Mouse (Mus musculus) midbrain, embryonic 11.5 days (tissue): ENCODE measurements around the gene Tns3. TPM values are rescaled to one million over a fixed set of nuclear protein-coding genes. Genes with fewer than 3 reads are reported as not detected.

Experiments
- ATAC-seq: fragments of 200-750 bp; cut with Nextera tagmentation; 2 replicates; pipeline ENCODE4 v1.8.0; 2017; ENCODE audit warnings: moderate TSS enrichment, moderate library complexity; ENCODE audit not compliant: low FRiP score
- DNase-seq: peaks from one replicate; pipeline ENCODE4 v3.0.0; 2015; ENCODE audit warnings: low spot score; ENCODE audit errors: missing footprints
- H3K27ac ChIP-seq: fragments of 300-500 bp; sonication (generic); 2 replicates; pipeline ENCODE4 v1.5.1; 2014; ENCODE audit warnings: low read depth, low read length
- H3K27me3 ChIP-seq: fragments of 300-500 bp; sonication (generic); 2 replicates; pipeline ENCODE4 v1.6.1; 2014; ENCODE audit warnings: mild to moderate bottlenecking, low read length, moderate library complexity, mixed read lengths; ENCODE audit not compliant: control insufficient read depth, insufficient read depth
- H3K36me3 ChIP-seq: fragments of 300-500 bp; sonication (generic); 2 replicates; pipeline ENCODE4 v1.6.1; 2014; ENCODE audit warnings: mild to moderate bottlenecking, low read length, moderate library complexity, mixed read lengths; ENCODE audit not compliant: control insufficient read depth, insufficient read depth
- H3K4me1 ChIP-seq: fragments of 300-500 bp; sonication (generic); 2 replicates; pipeline ENCODE4 v1.6.1; 2014; ENCODE audit warnings: low read length; ENCODE audit not compliant: control insufficient read depth, insufficient read depth
- H3K4me2 ChIP-seq: fragments of 300-500 bp; sonication (generic); 2 replicates; pipeline ENCODE4 v1.6.1; 2014; ENCODE audit warnings: mild to moderate bottlenecking, moderate library complexity
- H3K4me3 ChIP-seq: fragments of 300-500 bp; sonication (generic); 2 replicates; pipeline ENCODE4 v1.5.1; 2014; ENCODE audit warnings: low read depth, low read length
- H3K9ac ChIP-seq: fragments of 300-500 bp; sonication (generic); 2 replicates; pipeline ENCODE4 v1.6.1; 2014; ENCODE audit warnings: low read length
- H3K9me3 ChIP-seq: fragments of 300-500 bp; sonication (generic); 2 replicates; pipeline ENCODE4 v1.6.1; 2016; ENCODE audit warnings: low read length; ENCODE audit not compliant: control insufficient read depth
- WGBS: fragments of 180-500 bp; shearing (Covaris S2); extraction: QIAGEN DNeasy Blood & Tissue Kit; methylation state at CpG from one replicate; pipeline ENCODE4 v1.1.7; 2014; 5-methylcytosine and 5-hydroxymethylcytosine counted together
- polyA plus RNA-seq: library from polyadenylated mRNA; unstranded; fragments of >200 nt; fragmentation: Nextera tagmentation; extraction: Ambion mirVana; gene quantifications from 2 replicates; pipeline ENCODE4 v1.2.1, GENCODE M21; 2014

Gene Tns3
- polyA plus RNA-seq, 1 experiment from 2014 or later, result 5.0 TPM

DNA sequence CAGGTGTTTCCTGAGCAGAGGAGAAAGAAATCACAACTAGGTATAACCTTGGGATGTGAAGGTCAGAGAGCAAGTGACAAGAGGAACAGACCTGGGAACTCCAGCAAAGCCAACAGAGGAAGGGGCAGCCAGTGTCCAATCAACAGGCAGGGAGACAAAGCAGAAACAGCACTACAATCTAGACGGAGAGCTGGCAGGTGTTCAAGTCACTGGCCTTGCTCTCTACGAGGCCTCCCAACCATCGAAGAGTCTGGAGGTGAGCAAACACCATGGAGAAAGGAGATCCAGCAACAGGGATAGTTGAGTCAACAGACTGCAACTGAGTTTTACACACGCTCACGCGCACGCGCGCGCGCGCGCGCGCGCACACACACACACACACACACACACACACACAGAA lies 24.6 kb downstream of the Tns3 start:
- H3K27ac ChIP-seq, result no peak overlapping the region
- ATAC-seq (no peak), DNase-seq (no peak)
- H3K4me3 ChIP-seq, result no peak overlapping the region
- no peak overlapping the region for H3K4me2 ChIP-seq
- no peaks in the 10 kb centered on the region for H3K36me3 ChIP-seq
- no peaks in the 10 kb centered on the region for H3K27me3 ChIP-seq
- WGBS, result 95% methylated on average over 16 of the region's 16 CpGs
- no peaks in the 10 kb centered on the region for H3K9me3 ChIP-seq
- H3K4me1 ChIP-seq, result no peaks in the 10 kb centered on the region
- no peak overlapping the region for H3K9ac ChIP-seq

DNA sequence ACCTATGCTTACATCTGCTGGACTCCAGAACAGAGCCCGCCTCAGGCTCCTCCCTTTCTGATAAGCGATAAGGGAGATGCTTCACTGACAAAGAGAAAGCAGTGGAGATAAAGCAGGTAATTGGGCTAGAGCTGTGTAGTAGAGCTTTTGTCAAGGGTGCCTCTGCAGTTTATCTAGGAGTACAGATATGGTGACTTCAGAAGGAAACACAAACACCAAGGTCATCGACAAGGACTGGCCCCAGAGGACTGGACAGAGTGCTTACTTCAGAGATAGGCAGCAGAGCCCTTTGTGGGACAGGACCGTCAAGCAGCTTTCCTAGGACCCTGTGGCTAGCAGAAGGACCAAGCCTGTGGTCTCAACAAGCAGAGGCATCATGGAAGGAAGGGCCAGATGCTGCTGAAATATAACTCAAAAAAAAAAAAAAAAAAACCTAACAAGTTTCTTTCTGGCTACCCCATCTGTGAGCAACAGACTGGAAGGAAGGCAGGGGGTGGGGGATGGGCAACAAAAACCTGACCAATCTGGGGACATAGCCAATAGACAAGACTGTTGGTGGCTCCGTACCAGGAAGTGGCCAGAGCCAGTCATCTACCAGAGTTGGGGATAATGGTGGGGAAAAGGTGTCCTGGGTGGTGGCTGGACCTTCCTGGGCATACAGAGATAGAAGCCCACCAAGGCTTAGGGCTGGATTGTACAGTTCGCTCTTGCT lies 25.2 kb downstream of the Tns3 start:
- no peaks in the 10 kb centered on the region for H3K36me3 ChIP-seq
- no peak overlapping the region for H3K27ac ChIP-seq
- H3K4me3 ChIP-seq, result no peak overlapping the region
- no peak overlapping the region for H3K9ac ChIP-seq
- DNase-seq (no peak), ATAC-seq (no peak)
- no peak overlapping the region for H3K4me2 ChIP-seq
- whole genome bisulfite sequencing, result 90% methylated on average over 6 of the region's 6 CpGs
- no peaks in the 10 kb centered on the region for H3K4me1 ChIP-seq
- H3K9me3 ChIP-seq, result no peaks in the 10 kb centered on the region
- H3K27me3 ChIP-seq, result no peaks in the 10 kb centered on the region

DNA sequence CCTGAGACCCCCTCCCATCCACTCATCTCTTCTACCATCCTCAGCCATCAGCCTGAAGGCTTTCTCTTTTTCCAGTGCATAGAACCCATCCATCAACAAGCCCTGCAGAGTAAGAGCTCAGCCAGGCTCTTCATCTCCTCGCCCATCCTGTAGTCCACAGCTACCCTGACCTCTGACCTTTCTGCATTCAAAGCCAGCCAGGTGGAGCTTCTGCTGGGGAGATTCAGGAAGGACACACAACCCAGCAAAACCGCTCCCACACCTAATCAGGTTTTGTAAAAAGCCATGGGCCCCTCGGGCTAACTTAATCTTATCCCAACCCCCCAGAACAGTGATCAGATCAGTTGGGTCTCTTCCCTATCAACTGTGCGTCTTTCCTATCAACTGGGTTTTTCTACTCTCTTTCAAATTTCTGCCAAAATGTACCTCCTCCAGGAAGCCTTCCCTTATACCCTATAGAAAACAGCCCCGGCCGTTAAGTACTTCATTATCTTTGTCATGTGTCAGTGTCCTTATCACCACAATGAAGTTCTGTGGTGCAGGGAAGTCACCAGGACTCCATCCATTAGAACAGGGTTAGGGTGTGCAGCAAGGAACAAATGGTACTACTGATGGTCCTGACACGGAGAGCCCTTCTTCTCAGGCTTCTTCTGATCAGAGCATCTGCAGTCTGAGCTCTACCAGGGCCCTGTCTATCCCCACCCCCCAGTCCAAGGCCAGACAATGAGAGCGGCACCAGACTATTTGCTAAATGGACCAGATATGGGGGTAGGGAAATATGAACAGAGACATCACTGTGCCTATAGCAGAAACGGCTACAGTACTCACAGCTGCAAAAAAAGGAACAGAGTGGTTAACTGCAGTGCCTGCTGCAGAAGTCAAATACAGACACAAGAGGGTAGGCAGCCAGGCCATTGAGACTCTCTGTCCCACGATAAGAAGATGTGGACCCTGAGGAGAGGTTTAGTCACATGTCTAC lies 26.6 kb downstream of the Tns3 start:
- Histone ChIP-seq H3K27me3 (no peaks in the 10 kb centered on the region), H3K4me1 (no peaks in the 10 kb centered on the region), H3K27ac (no peak overlapping the region), H3K4me3 (no peak overlapping the region), H3K4me2 (no peak overlapping the region), H3K36me3 (no peaks in the 10 kb centered on the region), H3K9ac (no peak overlapping the region), H3K9me3 (no peaks in the 10 kb centered on the region)
- no peak for ATAC-seq
- WGBS, result 77% methylated on average over 10 of the region's 10 CpGs
- DNase-seq, result no peak

DNA sequence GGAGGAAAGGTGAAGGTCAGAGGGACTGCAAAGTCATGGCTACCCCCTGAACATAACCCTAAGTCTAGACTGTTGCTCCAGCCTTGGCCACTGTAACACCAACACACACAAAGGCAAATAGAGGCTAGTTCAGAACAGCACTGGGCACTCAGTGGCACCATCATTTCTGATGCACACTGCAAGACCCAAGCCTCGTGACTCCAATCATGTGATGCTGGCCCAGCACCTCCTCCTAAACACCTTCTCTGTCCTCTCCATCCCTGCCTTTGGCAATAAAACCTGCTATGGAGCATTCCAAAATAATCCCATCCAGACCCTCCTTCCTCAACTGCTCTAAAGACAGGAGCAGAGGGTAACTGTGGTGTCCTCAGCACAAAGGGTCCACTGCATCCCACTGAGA lies 27.7 kb downstream of the Tns3 start:
- 84% methylated on average over 1 of the region's 1 CpGs for WGBS
- Histone ChIP-seq H3K4me1 (no peaks in the 10 kb centered on the region), H3K9me3 (no peaks in the 10 kb centered on the region), H3K27ac (no peak overlapping the region), H3K36me3 (no peaks in the 10 kb centered on the region), H3K4me3 (no peak overlapping the region), H3K27me3 (no peaks in the 10 kb centered on the region), H3K4me2 (no peak overlapping the region), H3K9ac (no peak overlapping the region)
- ATAC-seq, result no peak
- no peak for DNase-seq

DNA sequence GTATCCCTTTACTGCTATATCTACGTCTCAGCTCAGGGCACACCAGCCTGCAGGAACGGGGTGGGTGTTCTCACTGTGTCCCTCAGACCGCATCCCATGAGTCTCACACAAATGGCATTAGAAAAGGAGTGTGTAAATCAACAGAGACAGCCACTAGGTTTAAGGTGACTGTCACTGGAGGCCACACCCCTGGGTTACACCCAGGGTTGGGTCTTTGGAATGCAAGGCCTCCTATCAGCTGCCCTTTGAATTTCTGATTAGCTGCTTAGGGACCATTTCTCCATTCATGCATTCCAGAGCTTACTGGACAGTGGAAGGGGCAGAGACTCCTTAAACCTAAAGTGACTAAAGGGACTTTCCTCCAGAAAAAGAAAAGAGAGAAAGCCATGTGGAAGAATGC lies 28.6 kb downstream of the Tns3 start:
- Histone ChIP-seq H3K4me2 (no peak overlapping the region), H3K9ac (no peak overlapping the region), H3K4me1 (no peaks in the 10 kb centered on the region), H3K4me3 (no peak overlapping the region), H3K36me3 (no peaks in the 10 kb centered on the region), H3K27me3 (no peaks in the 10 kb centered on the region), H3K9me3 (no peaks in the 10 kb centered on the region), H3K27ac (no peak overlapping the region)
- DNase-seq (no peak), ATAC-seq (no peak)
- WGBS, result 78% methylated on average over 3 of the region's 3 CpGs

DNA sequence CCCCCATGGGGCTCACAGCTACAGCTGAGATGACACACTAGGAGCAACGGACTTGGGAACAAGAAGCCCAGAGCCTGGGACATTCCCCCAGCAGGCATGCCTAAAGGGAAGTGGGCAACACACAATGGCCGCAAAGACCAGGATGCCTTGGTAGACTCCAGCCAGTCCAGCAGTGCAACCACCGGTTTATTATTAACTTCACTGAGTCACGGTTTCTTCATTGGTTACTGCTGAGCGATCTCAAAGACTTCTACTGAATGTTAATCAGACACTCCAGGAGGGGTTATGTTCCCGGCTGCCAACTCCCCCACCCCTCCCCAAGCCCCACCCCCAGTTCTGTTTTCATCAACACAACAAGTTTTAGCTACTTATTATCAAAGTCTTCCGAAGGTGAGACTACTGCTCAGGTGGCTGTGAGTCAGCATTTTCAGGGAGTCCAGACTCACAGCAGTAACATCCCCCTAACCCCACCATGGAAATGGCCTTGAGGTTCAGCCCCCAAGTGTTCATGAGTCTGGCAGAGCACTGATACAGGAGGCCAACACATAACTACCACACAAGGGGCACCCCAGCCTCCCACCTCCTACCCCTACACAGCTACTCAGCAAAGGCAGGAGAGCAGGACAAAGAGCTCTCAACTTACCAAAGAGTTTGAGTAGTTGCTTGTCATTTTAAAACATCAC lies 29.5 kb downstream of the Tns3 start:
- no peak overlapping the region for H3K4me3 ChIP-seq
- no peaks in the 10 kb centered on the region for H3K9me3 ChIP-seq
- H3K9ac ChIP-seq, result no peak overlapping the region
- 76% methylated on average over 7 of the region's 7 CpGs for WGBS
- ATAC-seq (no peak), DNase-seq (no peak)
- H3K27me3 ChIP-seq, result no peaks in the 10 kb centered on the region
- H3K4me2 ChIP-seq, result no peak overlapping the region
- H3K4me1 ChIP-seq, result no peaks in the 10 kb centered on the region
- H3K27ac ChIP-seq, result no peak overlapping the region
- no peaks in the 10 kb centered on the region for H3K36me3 ChIP-seq

DNA sequence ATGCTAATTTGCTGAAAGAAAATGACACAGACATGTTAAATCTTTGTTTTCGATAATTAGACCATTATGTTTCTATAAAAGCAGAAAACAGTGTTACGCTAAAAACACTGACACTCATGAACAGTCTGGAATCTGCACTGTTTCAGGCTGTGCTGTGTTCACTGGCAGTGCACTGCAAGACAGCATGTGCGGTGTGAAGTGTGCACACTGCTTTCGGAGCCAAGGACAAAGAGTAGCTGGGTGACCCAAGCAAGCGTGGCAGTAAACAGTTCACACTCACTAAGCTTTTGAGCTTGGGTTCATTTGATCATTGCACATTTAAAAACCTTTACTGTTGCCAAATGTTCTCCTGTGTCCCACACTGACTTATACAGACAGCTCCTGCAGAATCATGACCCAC lies 32.2 kb downstream of the Tns3 start:
- no peak overlapping the region for H3K4me3 ChIP-seq
- DNase-seq (no peak), ATAC-seq (no peak)
- 92% methylated on average over 5 of the region's 5 CpGs for WGBS
- H3K4me1 ChIP-seq, result no peaks in the 10 kb centered on the region; the same call in 1 of the 2 replicates
- H3K9ac ChIP-seq, result no peak overlapping the region
- H3K36me3 ChIP-seq, result no peaks in the 10 kb centered on the region
- no peak overlapping the region for H3K27ac ChIP-seq
- no peaks in the 10 kb centered on the region for H3K27me3 ChIP-seq
- H3K9me3 ChIP-seq, result no peaks in the 10 kb centered on the region
- H3K4me2 ChIP-seq, result no peak overlapping the region

DNA sequence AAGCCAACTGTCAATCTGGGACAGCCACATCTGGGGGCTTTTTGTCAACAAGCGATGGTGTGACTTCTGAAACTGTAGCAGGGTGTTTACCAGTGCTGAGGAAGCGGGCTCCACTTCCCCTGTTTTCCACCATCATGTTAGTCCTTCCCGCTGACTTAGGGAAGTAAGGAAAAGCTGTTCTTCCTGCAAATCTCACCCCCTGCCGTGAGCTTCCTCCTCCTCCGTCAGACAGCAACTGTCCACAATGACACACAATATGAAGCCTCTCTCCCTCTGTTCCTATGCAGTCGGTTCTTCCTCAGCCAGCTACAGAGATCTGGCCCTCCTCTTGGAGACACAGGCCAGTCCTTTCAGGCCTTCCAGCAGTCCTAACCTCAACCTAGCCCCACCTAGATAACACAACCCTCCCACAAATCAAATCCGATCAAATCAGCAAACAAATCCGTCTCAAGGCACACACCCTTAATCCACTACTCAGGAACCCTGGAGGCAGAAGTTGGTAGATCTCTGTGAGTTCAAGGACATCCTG lies 34.4 kb downstream of the Tns3 start:
- ATAC-seq, result no peak
- Histone ChIP-seq H3K4me1 (peaks cover 2% of the 10 kb centered on the region; the same call in 1 of the 2 replicates), H3K27me3 (peaks cover 2% of the 10 kb centered on the region; the same call in 1 of the 2 replicates), H3K9me3 (no peaks in the 10 kb centered on the region), H3K4me2 (no peak overlapping the region), H3K27ac (no peak overlapping the region), H3K36me3 (no peaks in the 10 kb centered on the region), H3K4me3 (no peak overlapping the region), H3K9ac (no peak overlapping the region)
- 78% methylated on average over 8 of the region's 8 CpGs for WGBS
- peak; percentile 60 for DNase-seq
